Mouse (Mus musculus) myocyte (in vitro differentiated cells): Measurements from ENCODE around the gene Mansc1.

ENCODE experiments used
- CEBPB ChIP-seq: IDR thresholded peaks from 2 replicates; pipeline ENCODE4 v1.6.1; 2011; ENCODE audit warnings: mild to moderate bottlenecking, moderate library complexity; ENCODE audit not compliant: poor library complexity, insufficient read depth, severe bottlenecking
- E2F4 ChIP-seq: IDR thresholded peaks from one replicate; pipeline ENCODE4 v1.6.1; 2011; ENCODE audit warnings: mild to moderate bottlenecking, control low read depth, moderate library complexity; ENCODE audit not compliant: insufficient read depth
- MYOD1 ChIP-seq, 3 experiments: IDR thresholded peaks; one replicate each; pipeline ENCODE4 v1.6.1; 2011; ENCODE audit warnings: control low read depth in 2 of 3, low read depth in 2 of 3, mild to moderate bottlenecking in 2 of 3, moderate library complexity in 1 of 3; ENCODE audit not compliant: insufficient read length in 2 of 3, control insufficient read depth in 1 of 3
- POLR2A ChIP-seq: IDR thresholded peaks from one replicate; pipeline ENCODE4 v1.6.1; 2011; ENCODE audit warnings: low read depth, mild to moderate bottlenecking, control low read depth, moderate library complexity; ENCODE audit not compliant: insufficient read length
- SRF ChIP-seq: IDR thresholded peaks from one replicate; pipeline ENCODE4 v1.6.1; 2011; ENCODE audit warnings: low read depth; ENCODE audit not compliant: control insufficient read depth, insufficient read length
- USF1 ChIP-seq: IDR thresholded peaks from one replicate; pipeline ENCODE4 v1.6.1; 2011; ENCODE audit warnings: low read depth, mild to moderate bottlenecking, control low read depth, moderate library complexity

GRCm38 (mm10) chr6:134656527-134656926, 24.2 kb upstream of the Mansc1 start:
- TF ChIP-seq USF1 (no peak), POLR2A (no peak), E2F4 (no peak), MYOD1 (IDR thresholded peaks at IDR 0.05; ENCODE audit: control insufficient read depth in 1 of 3, insufficient read length in 2 of 3, low read depth in 2 of 3) (no peak), CEBPB (no peak), SRF (no peak)
